Mouse (Mus musculus): Measurements from ENCODE around the gene Klc1.

DNA sequence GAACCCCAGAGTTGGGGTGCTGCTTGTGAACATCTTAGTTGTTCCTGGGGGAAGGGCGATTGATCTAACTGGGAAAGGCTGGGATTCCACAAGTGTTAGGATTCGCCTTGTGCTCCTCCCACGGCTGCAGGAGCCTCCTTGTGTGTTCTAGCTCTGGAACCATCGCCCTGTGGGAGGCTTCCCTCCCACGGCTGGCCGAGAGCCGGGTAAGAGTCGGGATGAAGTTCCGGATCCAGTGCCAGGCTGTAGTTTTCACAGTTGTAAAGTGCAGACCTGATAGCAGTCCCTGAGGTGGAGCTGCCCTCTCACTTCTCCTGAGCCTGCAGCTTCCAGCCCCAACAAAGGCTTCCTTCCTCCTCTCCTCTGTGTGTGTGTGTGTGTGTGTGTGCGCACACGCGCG, 57.9 kb downstream of the Klc1 start:
- no peak for TF ChIP-seq HCFC1 (IDR thresholded peaks at IDR 0.05; ENCODE audit: borderline replicate concordance, insufficient read depth, low read length)
- TF ChIP-seq CHD2 (IDR thresholded peaks at IDR 0.05; ENCODE audit: low read depth, low read length) = no peak
